11 mouse cellular contexts compared by ENCODE assay signal in genomic region chr17:31920589-31921190, GRCm38 (mm10).
DNase-seq lines count a peak whose midpoint lies in the region; ATAC-seq and TF ChIP-seq lines count a peak whose summit lies in the region.
"Had no signal": no experiment of that assay in that cellular context is flagged by ENCODE, and none has a peak within 500 bp of the region (broad histone marks: within the 10 kb centered on the region; RNA-seq: fewer than 3 reads in every experiment).

No protein-coding gene starts in this region.

- H3K27ac ChIP-seq in heart, adult 2 months: peak overlapping the region; percentile 46
- H3K27ac ChIP-seq in heart, embryonic 11.5 days (ENCODE audit: low read depth, low read length): no peak overlapping the region
- peak overlapping the region; percentile 57 for H3K27ac ChIP-seq in lung, embryonic 15.5 days
- H3K27ac ChIP-seq in thymus, adult 2 months (ENCODE audit: control insufficient read depth, insufficient read depth, low read length): no peak overlapping the region
- H3K27ac ChIP-seq: limb, embryonic 13.5 days had no signal

- peak; percentile 67 for TF ChIP-seq EP300 in heart, adult 2 months (IDR thresholded peaks at IDR 0.05; ENCODE audit: insufficient read depth, low read depth, low read length)

- H3K79me2 ChIP-seq in heart, adult 2 months (replicated peaks; ENCODE audit: control insufficient read depth, insufficient read depth, low read length): no peaks in the 10 kb centered on the region

- no peak overlapping the region for H3K4me2 ChIP-seq in heart, embryonic 11.5 days
- no peak overlapping the region for H3K4me2 ChIP-seq in lung, embryonic 15.5 days
- H3K4me2 ChIP-seq: limb, embryonic 13.5 days had no signal

- peak in 1 of 2 experiments; percentile 46 for DNase-seq in heart, adult 2 months
- DNase-seq in lung, adult 2 months: no peak
- DNase-seq in lung, postnatal 36 days: peak; percentile 64
- no peak for DNase-seq in thymus, adult 2 months
- no peak for DNase-seq in frontal cortex, postnatal 14 days (ENCODE audit: low spot score in 2 of 2)

- H3K9me3 ChIP-seq in heart, embryonic 11.5 days (replicated peaks; ENCODE audit: control insufficient read depth, low read length): no peaks in the 10 kb centered on the region
- H3K9me3 ChIP-seq in lung, embryonic 15.5 days: no peaks in the 10 kb centered on the region
- H3K9me3 ChIP-seq: limb, embryonic 13.5 days had no signal

- H3K36me3 ChIP-seq in heart, adult 2 months (ENCODE audit: control insufficient read depth, insufficient read depth, low read length): no peaks in the 10 kb centered on the region
- no peaks in the 10 kb centered on the region for H3K36me3 ChIP-seq in heart, embryonic 11.5 days (ENCODE audit: control insufficient read depth, insufficient read depth, low read length)
- no peaks in the 10 kb centered on the region for H3K36me3 ChIP-seq in lung, embryonic 15.5 days
- no peaks in the 10 kb centered on the region for H3K36me3 ChIP-seq in thymus, adult 2 months (ENCODE audit: control insufficient read depth, insufficient read depth, low read length)
- H3K36me3 ChIP-seq: limb, embryonic 13.5 days had no signal

- peak overlapping the region; percentile 17; the same call in 1 of the 2 replicates for H3K9ac ChIP-seq in heart, adult 2 months (ENCODE audit: low read depth, low read length)
- H3K9ac ChIP-seq in heart, embryonic 11.5 days (ENCODE audit: low read depth, low read length): no peak overlapping the region
- H3K9ac ChIP-seq in lung, embryonic 15.5 days: peak overlapping the region; percentile 15; the same call in 1 of the 2 replicates
- H3K9ac ChIP-seq: limb, embryonic 13.5 days had no signal

- peak; percentile 29; the same call in 1 of the 2 replicates for TF ChIP-seq POLR2A in heart, adult 2 months (IDR thresholded peaks at IDR 0.05; ENCODE audit: insufficient read depth, low read depth, low read length)
- TF ChIP-seq POLR2A in lung, adult 2 months (IDR thresholded peaks at IDR 0.05; ENCODE audit: borderline replicate concordance, extremely low read depth, low read depth, low read length): no peak; the same call in 1 of the 2 replicates
- no peak for TF ChIP-seq POLR2A in thymus, adult 2 months (IDR thresholded peaks at IDR 0.05; ENCODE audit: control insufficient read depth, extremely low read depth, insufficient read depth, low read length, poor library complexity)

- intact Hi-C loops in heart, adult 2 months (cut with DNase I): no loop called here

- no peak for ATAC-seq in heart, embryonic 11.5 days (replicated peaks; ENCODE audit: insufficient number of reproducible peaks, low FRiP score, low TSS enrichment)
- ATAC-seq in lung, embryonic 15.5 days (ENCODE audit: borderline replicate concordance, extremely low read depth, low FRiP score, low TSS enrichment): peak; percentile 50
- 0 out of 2 replicates have a peak, but pooled peaks have one; percentile 32 for ATAC-seq in common myeloid progenitor, adult 5-6 weeks (replicated peaks; ENCODE audit: low read depth, poor library complexity, severe bottlenecking)
- ATAC-seq: forebrain, embryonic 16.5 days had no signal

- TF ChIP-seq CTCF in heart, adult 2 months (IDR thresholded peaks at IDR 0.05): no peak
- no peak for TF ChIP-seq CTCF in lung, adult 2 months (IDR thresholded peaks at IDR 0.05; ENCODE audit: insufficient read depth, low read length)
- TF ChIP-seq CTCF in thymus, adult 2 months (IDR thresholded peaks at IDR 0.05; ENCODE audit: borderline replicate concordance, control insufficient read depth, extremely low read depth, insufficient read depth, low read length, poor library complexity): no peak

- H3K27me3 ChIP-seq in heart, adult 2 months (ENCODE audit: control insufficient read depth, insufficient read depth, low read length): no peaks in the 10 kb centered on the region
- no peaks in the 10 kb centered on the region for H3K27me3 ChIP-seq in heart, embryonic 11.5 days (ENCODE audit: control insufficient read depth, insufficient read depth, low read length)
- H3K27me3 ChIP-seq in lung, embryonic 15.5 days: no peaks in the 10 kb centered on the region
- no peaks in the 10 kb centered on the region for H3K27me3 ChIP-seq in thymus, adult 2 months (ENCODE audit: control insufficient read depth, insufficient read depth, low read length)
- H3K27me3 ChIP-seq: limb, embryonic 13.5 days had no signal

- H3K4me3 ChIP-seq in heart, adult 2 months: no peak overlapping the region
- no peak overlapping the region for H3K4me3 ChIP-seq in heart, embryonic 11.5 days (ENCODE audit: low read depth, low read length)
- no peak overlapping the region for H3K4me3 ChIP-seq in lung, embryonic 15.5 days
- no peak overlapping the region for H3K4me3 ChIP-seq in lung, adult 2 months (replicated peaks; ENCODE audit: extremely low read depth, low read depth, low read length)
- H3K4me3 ChIP-seq in thymus, adult 2 months (ENCODE audit: control insufficient read depth, insufficient read depth, low read length): no peak overlapping the region
- H3K4me3 ChIP-seq: limb, embryonic 13.5 days; myocyte had no signal

- H3K4me1 ChIP-seq in heart, adult 2 months (ENCODE audit: control insufficient read depth, insufficient read depth, low read length): peaks cover 13% of the 10 kb centered on the region
- H3K4me1 ChIP-seq in heart, embryonic 11.5 days (ENCODE audit: control insufficient read depth, insufficient read depth, low read length): peaks cover 18% of the 10 kb centered on the region
- H3K4me1 ChIP-seq in lung, embryonic 15.5 days: peaks cover 44% of the 10 kb centered on the region
- peaks cover 20% of the 10 kb centered on the region for H3K4me1 ChIP-seq in lung, adult 2 months (ENCODE audit: control insufficient read depth, insufficient read depth, low read length)
- 0 out of 2 replicates have a peak, but pooled peaks cover 3% of the 10 kb centered on the region for H3K4me1 ChIP-seq in thymus, adult 2 months (replicated peaks; ENCODE audit: control insufficient read depth, insufficient read depth, low read length)

- WGBS in heart, adult 2 months: 45% methylated on average over 9 of the region's 9 CpGs
- 34% methylated on average over 9 of the region's 9 CpGs for WGBS in heart, embryonic 11.5 days (ENCODE audit: insufficient replicate concordance)
- 30% methylated on average over 9 of the region's 9 CpGs for WGBS in lung, embryonic 15.5 days
- WGBS in lung, adult 2 months: 37% methylated on average over 9 of the region's 9 CpGs
- WGBS in thymus, adult 2 months: 68% methylated on average over 9 of the region's 9 CpGs

Comparison
In these comparisons a context has a peak if more than half of its experiments do, and no peak if none do; other contexts are left out.
1. H3K27ac ChIP-seq: peak in heart, adult 2 months (single experiment) and lung, embryonic 15.5 days (single experiment); none in heart, embryonic 11.5 days (single experiment) and thymus, adult 2 months (single experiment).